Mouse (Mus musculus) heart, embryonic 16.5 days (tissue): ENCODE data around the gene Lipm. TPM values are rescaled to one million over a fixed set of nuclear protein-coding genes. Genes with fewer than 3 reads are reported as not detected.

Experiments
- ATAC-seq: fragments of 200-750 bp; cut with Nextera tagmentation; replicated peaks from 2 replicates; pipeline ENCODE4 v1.8.0; 2017; ENCODE audit warnings: moderate number of reproducible peaks; ENCODE audit not compliant: insufficient read depth, low FRiP score; ENCODE audit errors: extremely low read depth
- H3K27ac ChIP-seq: fragments of 300-500 bp; sonication (generic); 2 replicates; pipeline ENCODE4 v1.5.1; 2014; ENCODE audit warnings: mild to moderate bottlenecking, low read length, control low read depth, moderate library complexity
- H3K27me3 ChIP-seq: fragments of 300-500 bp; sonication (generic); 2 replicates; pipeline ENCODE4 v1.6.1; 2014; ENCODE audit warnings: low read length, mixed read lengths; ENCODE audit not compliant: control insufficient read depth, insufficient read depth
- H3K36me3 ChIP-seq: fragments of 300-500 bp; sonication (generic); 2 replicates; pipeline ENCODE4 v1.6.1; 2014; ENCODE audit not compliant: control insufficient read depth, insufficient read depth
- H3K4me1 ChIP-seq: fragments of 300-500 bp; sonication (generic); 2 replicates; pipeline ENCODE4 v1.6.1; 2014; ENCODE audit warnings: low read length, mixed read lengths; ENCODE audit not compliant: control insufficient read depth, insufficient read depth
- H3K4me2 ChIP-seq: fragments of 300-500 bp; sonication (generic); 2 replicates; pipeline ENCODE4 v1.6.1; 2014; ENCODE audit warnings: low read depth, mild to moderate bottlenecking, control low read depth, low read length
- H3K4me3 ChIP-seq: fragments of 300-500 bp; sonication (generic); 2 replicates; pipeline ENCODE4 v1.5.1; 2014; ENCODE audit warnings: mild to moderate bottlenecking, control low read depth, low read length
- H3K9ac ChIP-seq: fragments of 300-500 bp; sonication (generic); 2 replicates; pipeline ENCODE4 v1.6.1; 2014; ENCODE audit warnings: low read length, control low read depth
- H3K9me3 ChIP-seq: fragments of 300-500 bp; sonication (generic); replicated peaks from 2 replicates; pipeline ENCODE4 v1.6.1; 2016; ENCODE audit warnings: low read length; ENCODE audit not compliant: control insufficient read depth
- WGBS: fragments of 180-500 bp; shearing (Covaris S2); extraction: QIAGEN DNeasy Blood & Tissue Kit; methylation state at CpG from one replicate; pipeline ENCODE4 v1.1.7; 2014; 5-methylcytosine and 5-hydroxymethylcytosine counted together
- polyA plus RNA-seq: library from polyadenylated mRNA; unstranded; fragments of >200 nt; fragmentation: Nextera tagmentation; extraction: Ambion mirVana; gene quantifications from 2 replicates; pipeline ENCODE4 v1.2.1, GENCODE M21; 2015

Gene Lipm
- polyA plus RNA-seq, 1 experiment from 2014 or later = 0.30 TPM

GRCm38 (mm10) chr19:34096228-34096627, 4.5 kb upstream of the Lipm start:
- Histone ChIP-seq H3K4me1 (no peaks in the 10 kb centered on the region), H3K27ac (no peak overlapping the region), H3K27me3 (no peaks in the 10 kb centered on the region), H3K36me3 (no peaks in the 10 kb centered on the region), H3K9ac (no peak overlapping the region), H3K4me2 (no peak overlapping the region), H3K9me3 (no peaks in the 10 kb centered on the region), H3K4me3 (no peak overlapping the region)
- ATAC-seq = no peak
- WGBS = 66% methylated on average over 1 of the region's 1 CpGs

GRCm38 (mm10) chr19:34101888-34102287, 1.2 kb downstream of the Lipm start:
- Histone ChIP-seq H3K4me3 (no peak overlapping the region), H3K4me2 (no peak overlapping the region), H3K4me1 (no peaks in the 10 kb centered on the region), H3K27me3 (no peaks in the 10 kb centered on the region), H3K27ac (no peak overlapping the region), H3K9ac (no peak overlapping the region), H3K36me3 (no peaks in the 10 kb centered on the region), H3K9me3 (no peaks in the 10 kb centered on the region)
- no peak for ATAC-seq
- 81% methylated on average over 7 of the region's 7 CpGs for WGBS

GRCm38 (mm10) chr19:34104841-34105240, 4.1 kb downstream of the Lipm start:
- Histone ChIP-seq H3K9ac (no peak overlapping the region), H3K27me3 (no peaks in the 10 kb centered on the region), H3K9me3 (no peaks in the 10 kb centered on the region), H3K4me3 (no peak overlapping the region), H3K27ac (no peak overlapping the region), H3K36me3 (no peaks in the 10 kb centered on the region), H3K4me2 (no peak overlapping the region), H3K4me1 (no peaks in the 10 kb centered on the region)
- no peak for ATAC-seq
- WGBS = 84% methylated on average over 3 of the region's 3 CpGs

- H3K36me3 ChIP-seq = no peaks in the 10 kb centered on the region
- no peak overlapping the region for H3K27ac ChIP-seq
- H3K4me2 ChIP-seq = no peak overlapping the region
- no peak overlapping the region for H3K4me3 ChIP-seq
- 73% methylated on average over 1 of the region's 1 CpGs for WGBS
- H3K4me1 ChIP-seq = no peaks in the 10 kb centered on the region
- no peak for ATAC-seq
- H3K27me3 ChIP-seq = no peaks in the 10 kb centered on the region
- H3K9ac ChIP-seq = no peak overlapping the region
- H3K9me3 ChIP-seq = no peaks in the 10 kb centered on the region
These were observed 18.4 kb downstream of the Lipm start for GRCm38 (mm10) chr19:34119102-34119501.

- Histone ChIP-seq H3K27ac (no peak overlapping the region), H3K4me1 (no peaks in the 10 kb centered on the region), H3K9ac (no peak overlapping the region), H3K9me3 (no peaks in the 10 kb centered on the region), H3K27me3 (no peaks in the 10 kb centered on the region), H3K4me3 (no peak overlapping the region), H3K36me3 (no peaks in the 10 kb centered on the region), H3K4me2 (no peak overlapping the region)
- no peak for ATAC-seq
- 49% methylated on average over 4 of the region's 4 CpGs for WGBS
These were observed 18.9 kb downstream of the Lipm start for GRCm38 (mm10) chr19:34119653-34120052.

GRCm38 (mm10) chr19:34120107-34120731, 19.5 kb downstream of the Lipm start:
- no peak for ATAC-seq
- H3K36me3 ChIP-seq = no peaks in the 10 kb centered on the region
- WGBS = 46% methylated on average over 3 of the region's 3 CpGs

GRCm38 (mm10) chr19:34138720-34139430, 38.1 kb downstream of the Lipm start:
- Histone ChIP-seq H3K9me3 (no peaks in the 10 kb centered on the region), H3K4me2 (no peak overlapping the region), H3K9ac (no peak overlapping the region), H3K4me3 (no peak overlapping the region), H3K4me1 (no peaks in the 10 kb centered on the region), H3K27me3 (no peaks in the 10 kb centered on the region), H3K27ac (no peak overlapping the region), H3K36me3 (no peaks in the 10 kb centered on the region)
- no peak for ATAC-seq
- WGBS = 79% methylated on average over 6 of the region's 6 CpGs

More at GRCm38 (mm10) chr19:34120107-34120731, 19.5 kb downstream of the Lipm start:
- H3K27ac ChIP-seq = no peak overlapping the region
- H3K4me2 ChIP-seq = no peak overlapping the region
- H3K9ac ChIP-seq = no peak overlapping the region
- no peaks in the 10 kb centered on the region for H3K27me3 ChIP-seq
- H3K4me1 ChIP-seq = no peaks in the 10 kb centered on the region
- no peaks in the 10 kb centered on the region for H3K9me3 ChIP-seq
- no peak overlapping the region for H3K4me3 ChIP-seq

GRCm38 (mm10) chr19:34139431-34140046, 38.8 kb downstream of the Lipm start:
- ATAC-seq = no peak
- Histone ChIP-seq H3K9me3 (no peaks in the 10 kb centered on the region), H3K4me3 (no peak overlapping the region), H3K27ac (no peak overlapping the region), H3K4me2 (no peak overlapping the region), H3K36me3 (no peaks in the 10 kb centered on the region), H3K9ac (no peak overlapping the region), H3K27me3 (no peaks in the 10 kb centered on the region), H3K4me1 (no peaks in the 10 kb centered on the region)
- 73% methylated on average over 3 of the region's 3 CpGs for WGBS

- ATAC-seq = no peak
- Histone ChIP-seq H3K4me1 (no peaks in the 10 kb centered on the region), H3K9me3 (no peaks in the 10 kb centered on the region), H3K27me3 (no peaks in the 10 kb centered on the region), H3K27ac (no peak overlapping the region), H3K36me3 (no peaks in the 10 kb centered on the region), H3K4me2 (no peak overlapping the region), H3K4me3 (no peak overlapping the region), H3K9ac (no peak overlapping the region)
- WGBS = 57% methylated on average over 4 of the region's 4 CpGs
These were observed 47.7 kb downstream of the Lipm start for GRCm38 (mm10) chr19:34148421-34148820.
